Mouse (Mus musculus) thymus, adult 2 months (tissue): ENCODE measurements at regions not wholly inside any gene's neighbourhood (a gene's known extent, or its start where the extent isn't known, plus 50 kb on each side); places are given as distances from the start of the nearest gene placed in this dataset.

Experiments used
- CTCF ChIP-seq: fragments of 200-500 bp; IDR thresholded peaks from 2 replicates; pipeline ENCODE4 v1.5.1; 2012; ENCODE audit warnings: mild to moderate bottlenecking, control low read depth, low read length, moderate library complexity, borderline replicate concordance; ENCODE audit not compliant: control insufficient read depth, poor library complexity, insufficient read depth; ENCODE audit errors: extremely low read depth
- POLR2A ChIP-seq: fragments of 200-500 bp; IDR thresholded peaks from 2 replicates; pipeline ENCODE4 v1.6.1; 2012; ENCODE audit warnings: mild to moderate bottlenecking, low read length, control low read depth, moderate library complexity; ENCODE audit not compliant: control insufficient read depth, poor library complexity, insufficient read depth; ENCODE audit errors: extremely low read depth

DNA sequence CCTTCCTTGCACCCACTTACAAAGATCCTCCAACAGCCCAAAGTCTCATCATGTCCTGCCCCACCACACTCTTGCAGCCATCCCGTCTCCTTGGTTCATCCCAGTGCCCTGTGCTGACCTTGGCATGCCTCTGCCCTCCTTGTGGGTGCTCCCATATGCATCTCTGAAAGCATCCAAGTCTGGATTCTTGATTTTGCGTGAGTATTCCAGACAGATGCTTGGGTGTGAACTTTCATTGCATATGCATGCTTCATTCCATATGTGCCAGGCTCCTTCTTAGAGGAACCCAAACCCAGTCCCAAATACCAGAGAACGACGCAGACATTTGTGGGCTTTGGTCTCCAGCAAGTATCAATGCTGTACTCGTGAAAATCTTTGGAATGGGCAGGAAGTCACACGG, 78.8 kb upstream of the Cplx2 start:
- TF ChIP-seq CTCF (no peak), POLR2A (no peak)
